14 mouse cellular contexts compared by ENCODE assay signal in the genomic region with DNA sequence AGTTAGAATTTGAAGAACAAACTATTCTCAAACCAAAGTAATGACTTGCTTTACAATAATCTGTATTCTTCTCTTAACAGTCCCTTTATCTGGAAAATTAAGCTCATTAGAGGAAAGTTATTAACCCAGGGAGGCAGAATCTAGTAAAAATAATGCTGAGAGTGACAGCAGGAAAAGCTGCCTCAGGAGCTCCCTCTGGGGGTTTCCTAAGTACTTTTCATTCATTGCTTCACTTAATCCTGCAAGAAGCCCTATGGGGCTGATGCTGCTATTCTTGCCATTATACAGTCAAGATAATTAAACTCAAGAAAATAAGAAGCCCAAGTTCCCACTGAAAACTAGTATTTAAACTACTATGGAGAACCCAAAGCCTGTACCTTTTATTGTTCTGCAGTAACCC.
DNase-seq lines count a peak whose midpoint lies in the region; ATAC-seq and TF ChIP-seq lines count a peak whose summit lies in the region.
"Had no signal": no experiment of that assay in that cellular context is flagged by ENCODE, and none has a peak within 500 bp of the region (broad histone marks: within the 10 kb centered on the region; RNA-seq: fewer than 3 reads in every experiment).

No protein-coding gene starts in this region.

- H3K9me3 ChIP-seq in kidney, embryonic 14.5 days (ENCODE audit: control insufficient read depth, low read length): no peaks in the 10 kb centered on the region
- H3K9me3 ChIP-seq: G1E; stomach, embryonic 15.5 days had no signal

- no peak for ATAC-seq in kidney, embryonic 14.5 days (ENCODE audit: low FRiP score, low TSS enrichment)

- H3K27me3 ChIP-seq in kidney, adult 2 months (replicated peaks; ENCODE audit: control insufficient read depth, insufficient read depth, low read length): no peaks in the 10 kb centered on the region; the same call in 1 of the 2 replicates
- no peaks in the 10 kb centered on the region for H3K27me3 ChIP-seq in kidney, embryonic 14.5 days (ENCODE audit: control insufficient read depth, insufficient read depth, low read length)
- H3K27me3 ChIP-seq in thymus, adult 2 months (ENCODE audit: control insufficient read depth, insufficient read depth, low read length): no peaks in the 10 kb centered on the region
- H3K27me3 ChIP-seq: stomach, embryonic 15.5 days had no signal

- no peaks in the 10 kb centered on the region for H3K36me3 ChIP-seq in kidney, adult 2 months (ENCODE audit: control insufficient read depth, insufficient read depth, low read length)
- no peaks in the 10 kb centered on the region for H3K36me3 ChIP-seq in kidney, embryonic 14.5 days (ENCODE audit: control insufficient read depth, insufficient read depth, low read length)
- no peaks in the 10 kb centered on the region for H3K36me3 ChIP-seq in thymus, adult 2 months (ENCODE audit: control insufficient read depth, insufficient read depth, low read length)
- H3K36me3 ChIP-seq: G1E; stomach, embryonic 15.5 days had no signal

- TF ChIP-seq POLR2A in kidney, adult 2 months (IDR thresholded peaks at IDR 0.05; ENCODE audit: low read depth, low read length): no peak
- TF ChIP-seq POLR2A in thymus, adult 2 months (IDR thresholded peaks at IDR 0.05; ENCODE audit: control insufficient read depth, extremely low read depth, insufficient read depth, low read length, poor library complexity): no peak
- TF ChIP-seq POLR2A in lung, adult 2 months (IDR thresholded peaks at IDR 0.05; ENCODE audit: borderline replicate concordance, extremely low read depth, low read depth, low read length): no peak

- no peaks in the 10 kb centered on the region for H3K4me1 ChIP-seq in kidney, adult 2 months (ENCODE audit: control insufficient read depth, insufficient read depth, low read length)
- no peaks in the 10 kb centered on the region for H3K4me1 ChIP-seq in kidney, embryonic 14.5 days (ENCODE audit: control insufficient read depth, insufficient read depth, low read length)
- no peaks in the 10 kb centered on the region for H3K4me1 ChIP-seq in thymus, adult 2 months (replicated peaks; ENCODE audit: control insufficient read depth, insufficient read depth, low read length)
- no peaks in the 10 kb centered on the region for H3K4me1 ChIP-seq in lung, adult 2 months (ENCODE audit: control insufficient read depth, insufficient read depth, low read length)
- H3K4me1 ChIP-seq: stomach, embryonic 15.5 days had no signal

- TF ChIP-seq CTCF in kidney, adult 2 months (conservative IDR thresholded peaks at IDR 0.05; ENCODE audit: insufficient read depth, insufficient read length, low read depth, low read length): peak; percentile 22; the same call in 1 of the 2 replicates
- TF ChIP-seq CTCF in thymus, adult 2 months (IDR thresholded peaks at IDR 0.05; ENCODE audit: borderline replicate concordance, control insufficient read depth, extremely low read depth, insufficient read depth, low read length, poor library complexity): no peak
- TF ChIP-seq CTCF in lung, adult 2 months (IDR thresholded peaks at IDR 0.05; ENCODE audit: insufficient read depth, low read length): no peak

- DNase-seq in kidney, adult 2 months: peak; percentile 2
- DNase-seq in thymus, adult 2 months: peak; percentile 14
- DNase-seq in thymus, postnatal 36 days: no peak
- peak; percentile 20 for DNase-seq in ZHBTc4 (ENCODE audit: low read depth, low spot score)
- peak; percentile 11 for DNase-seq in thymus, postnatal 25 days
- no peak for DNase-seq in T-cell, adult 2 months (ENCODE audit: low spot score)
- DNase-seq in lung, adult 2 months: no peak
- DNase-seq: cerebellum, postnatal 14 days; lung, postnatal 36 days had no signal

- H3K27ac ChIP-seq in kidney, adult 2 months (ENCODE audit: insufficient read depth, low read depth, low read length): no peak overlapping the region
- no peak overlapping the region for H3K27ac ChIP-seq in kidney, embryonic 14.5 days (ENCODE audit: low read depth, low read length)
- H3K27ac ChIP-seq in thymus, adult 2 months (ENCODE audit: control insufficient read depth, insufficient read depth, low read length): no peak overlapping the region
- H3K27ac ChIP-seq: hindbrain, embryonic 14.5 days; stomach, embryonic 15.5 days had no signal

- H3K4me2 ChIP-seq in kidney, embryonic 14.5 days (replicated peaks; ENCODE audit: low read depth, low read length): no peak overlapping the region
- H3K4me2 ChIP-seq: hindbrain, embryonic 14.5 days; liver, embryonic 11.5 days; stomach, embryonic 15.5 days had no signal

- H3K4me3 ChIP-seq in kidney, adult 2 months (ENCODE audit: insufficient read depth, low read depth, low read length): no peak overlapping the region
- H3K4me3 ChIP-seq in kidney, embryonic 14.5 days (ENCODE audit: low read length): no peak overlapping the region
- no peak overlapping the region for H3K4me3 ChIP-seq in thymus, adult 2 months (ENCODE audit: control insufficient read depth, insufficient read depth, low read length)
- H3K4me3 ChIP-seq in lung, adult 2 months (replicated peaks; ENCODE audit: extremely low read depth, low read depth, low read length): no peak overlapping the region
- H3K4me3 ChIP-seq: stomach, embryonic 15.5 days had no signal

- no peak overlapping the region for H3K9ac ChIP-seq in kidney, embryonic 14.5 days (ENCODE audit: low read depth, low read length)
- H3K9ac ChIP-seq: hindbrain, embryonic 14.5 days; stomach, embryonic 15.5 days had no signal

Comparison
In these comparisons a context has a peak if more than half of its experiments do, and no peak if none do; other contexts are left out.
1. DNase-seq: peak in kidney, adult 2 months (single experiment), thymus, adult 2 months (single experiment), ZHBTc4 (single experiment) and thymus, postnatal 25 days (single experiment); none in thymus, postnatal 36 days (0 of 2), T-cell, adult 2 months (single experiment) and lung, adult 2 months (single experiment).